Mouse (Mus musculus) c-Kit-positive CD71-positive TER-119-positive erythroid progenitor cells, embryonic 14.5 days (primary cell): ENCODE data around the gene Slc2a10.
"Not testable (repeated sequence)": the region's sequence is repeated elsewhere in the genome, so short reads cannot be mapped to it uniquely, and the experiment has no call there.

Experiments used
- DNase-seq: peaks from one replicate; pipeline ENCODE4 v3.0.0-alpha.2; 2013; ENCODE audit warnings: low spot score

Gene Slc2a10

DNA sequence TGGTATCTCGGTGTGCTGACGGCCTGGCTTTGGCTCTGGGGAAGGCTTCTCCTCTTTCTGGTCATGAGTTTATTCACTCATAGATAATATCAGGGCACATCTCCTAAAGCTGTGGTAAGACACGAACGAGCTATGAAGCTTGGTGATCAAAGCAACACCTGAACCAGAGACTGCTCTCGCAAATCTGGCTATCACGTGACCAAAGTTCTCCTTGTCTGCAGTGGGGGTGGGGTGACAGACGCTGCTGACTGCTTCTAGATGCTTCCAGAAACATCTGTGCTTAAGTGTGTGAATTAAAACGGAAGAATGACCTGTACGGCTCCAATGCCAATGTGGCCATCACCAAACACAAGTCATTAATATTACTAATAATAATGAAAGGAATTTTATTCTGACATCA is 6.1 kb downstream of the Slc2a10 start:
- DNase-seq: no peak

DNA sequence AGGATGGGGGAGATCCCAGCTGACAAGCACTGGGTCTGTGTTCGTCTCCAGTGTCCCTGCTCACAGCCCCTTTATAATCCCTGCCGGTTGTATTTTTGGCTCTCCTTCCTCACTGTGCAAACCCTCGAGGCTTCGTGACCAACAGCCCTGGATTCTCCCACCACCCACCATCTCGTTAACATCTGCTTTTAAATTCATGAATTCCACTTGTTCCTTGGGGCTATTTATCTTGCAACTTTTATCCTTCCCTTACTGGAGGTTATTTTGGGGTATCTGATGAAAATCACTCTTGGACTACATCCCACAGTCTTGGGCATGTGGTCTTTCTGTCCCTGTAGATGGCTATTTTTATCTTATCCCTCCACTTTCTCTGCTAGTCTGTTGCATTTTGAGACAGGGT is 6.9 kb downstream of the Slc2a10 start:
- DNase-seq: no peak

DNA sequence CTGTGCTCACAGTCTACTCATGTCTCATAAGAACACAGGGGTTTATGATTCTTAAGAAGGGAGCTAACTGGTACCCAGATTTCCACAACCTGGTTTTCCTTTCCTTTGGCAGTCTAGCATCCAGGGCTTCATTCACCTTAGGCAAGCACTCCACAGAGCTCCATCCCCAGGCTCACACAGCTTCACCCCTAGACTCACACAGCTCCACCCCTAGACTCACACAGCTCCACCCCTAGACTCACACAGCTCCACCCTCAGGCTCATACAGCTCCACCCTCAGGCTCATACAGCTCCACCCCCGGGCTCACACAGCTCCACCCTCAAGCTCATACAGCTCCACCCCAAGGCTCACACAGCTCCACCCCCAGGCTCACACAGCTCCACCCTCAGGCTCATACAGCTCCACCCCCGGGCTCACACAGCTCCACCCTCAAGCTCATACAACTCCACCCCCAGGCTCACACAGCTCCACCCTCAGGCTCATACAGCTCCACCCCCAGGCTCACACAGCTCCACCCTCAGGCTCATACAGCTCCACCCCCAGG is 7.4 kb downstream of the Slc2a10 start:
- DNase-seq: not testable (repeated sequence)

DNA sequence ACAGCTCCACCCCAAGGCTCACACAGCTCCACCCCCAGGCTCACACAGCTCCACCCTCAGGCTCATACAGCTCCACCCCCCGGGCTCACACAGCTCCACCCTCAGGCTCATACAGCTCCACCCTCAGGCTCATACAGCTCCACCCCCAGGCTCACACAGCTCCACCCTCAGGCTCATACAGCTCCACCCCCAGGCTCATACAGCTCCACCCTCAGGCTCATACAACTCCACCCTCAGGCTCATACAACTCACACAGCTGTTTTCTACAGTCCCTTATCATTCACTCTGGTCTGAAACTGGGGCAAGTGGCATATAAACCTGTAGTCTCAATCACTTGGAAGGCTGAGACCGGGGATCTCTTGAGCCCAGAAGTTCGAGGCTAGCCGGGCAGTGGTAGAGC is 7.9 kb downstream of the Slc2a10 start:
- peak; percentile 18 for DNase-seq

DNA sequence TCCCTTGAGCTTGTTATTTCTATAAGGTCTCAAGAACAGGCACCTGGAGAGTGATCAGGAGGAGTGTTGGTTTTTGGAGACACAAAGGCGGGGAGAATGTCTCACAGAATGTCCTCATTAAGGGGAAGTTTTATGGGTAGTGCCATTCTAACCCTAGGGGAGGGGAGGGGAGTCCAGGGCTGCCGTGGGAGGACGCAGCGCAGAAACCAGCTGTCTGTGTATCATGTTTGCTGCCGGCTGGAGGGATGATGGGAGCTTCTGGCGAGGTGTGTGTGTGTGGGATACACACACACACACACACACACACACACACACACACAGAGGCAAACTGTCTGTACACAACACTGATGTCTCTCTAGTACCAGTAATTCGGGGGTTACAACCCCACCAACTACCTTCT is 8.8 kb downstream of the Slc2a10 start:
- DNase-seq: no peak

DNA sequence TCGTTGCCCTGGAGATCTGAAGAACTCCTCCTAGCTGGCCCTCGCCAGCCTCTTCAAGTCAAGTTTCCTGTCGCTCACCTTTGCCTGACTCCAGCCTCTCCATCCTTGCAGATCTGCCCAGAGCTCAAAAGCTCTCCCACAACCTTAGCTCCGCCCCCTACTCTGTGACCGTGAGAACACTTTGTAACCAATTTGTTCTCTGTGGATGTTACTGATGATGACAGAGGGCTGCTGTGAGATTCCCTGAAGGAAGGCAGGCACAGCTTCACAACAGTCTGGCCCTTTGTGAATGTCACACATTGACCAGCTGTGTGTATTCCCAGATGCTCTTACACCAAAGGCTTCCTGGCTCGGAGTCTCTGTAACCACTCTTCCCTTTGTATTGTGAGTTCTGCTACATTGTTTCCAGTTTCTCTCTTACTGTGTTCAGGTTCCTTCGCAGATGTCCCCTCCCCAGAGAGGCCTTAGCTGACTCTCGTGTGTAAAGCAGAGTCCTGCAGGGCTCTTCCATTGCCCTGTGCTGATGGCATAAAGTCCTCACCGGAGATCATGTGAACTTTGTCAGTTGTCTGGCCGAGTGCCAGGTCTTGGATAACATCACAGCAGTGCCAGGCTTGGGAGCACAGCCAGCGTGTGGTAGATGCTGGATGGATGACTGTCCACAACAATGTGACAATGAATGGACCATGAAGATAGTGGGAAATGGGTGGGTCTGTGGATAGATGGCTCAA is 9.4 kb downstream of the Slc2a10 start:
- no peak for DNase-seq

DNA sequence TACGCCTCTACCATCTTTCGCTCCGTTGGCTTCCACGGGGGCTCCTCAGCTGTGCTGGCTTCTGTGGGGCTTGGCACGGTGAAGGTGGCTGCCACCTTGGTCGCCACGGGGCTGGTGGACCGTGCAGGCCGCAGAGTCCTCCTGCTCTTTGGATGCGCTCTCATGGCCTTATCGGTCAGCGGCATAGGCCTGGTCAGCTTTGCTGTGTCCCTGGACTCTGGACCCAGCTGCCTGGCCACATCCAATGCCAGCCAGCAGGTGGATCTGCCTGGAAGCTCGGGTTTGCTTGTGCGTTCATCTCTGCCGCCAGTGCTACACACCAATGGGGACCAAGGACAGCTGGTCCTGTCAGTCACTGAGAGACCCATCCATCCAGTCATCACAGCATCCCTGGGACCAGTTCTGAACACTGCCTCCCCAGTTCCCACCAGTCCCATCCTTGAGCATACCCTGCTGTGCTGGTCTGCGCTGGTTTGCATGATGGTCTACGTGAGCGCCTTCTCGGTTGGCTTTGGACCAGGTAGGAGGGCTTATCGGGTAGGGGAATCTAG is 11.7 kb downstream of the Slc2a10 start:
- DNase-seq: no peak

DNA sequence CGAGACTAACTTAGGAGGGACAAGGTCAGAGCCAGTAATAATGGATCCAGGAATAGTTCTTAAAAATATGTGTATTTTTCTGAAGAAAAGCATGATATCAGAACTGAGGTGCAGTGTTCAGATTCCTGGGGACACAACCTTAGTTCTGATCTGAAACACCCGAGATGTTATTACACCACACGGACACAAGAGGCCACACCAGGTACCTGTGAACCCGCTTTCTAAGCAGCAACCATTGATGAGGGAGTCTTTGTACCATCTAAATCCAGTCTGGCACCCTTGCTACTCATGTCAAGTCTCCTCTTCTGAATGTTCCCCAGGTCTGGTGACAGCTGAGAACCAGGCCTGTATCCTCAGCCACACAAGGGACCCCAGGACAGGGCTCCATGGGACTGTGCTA is 22.0 kb downstream of the Slc2a10 start:
- no peak for DNase-seq

DNA sequence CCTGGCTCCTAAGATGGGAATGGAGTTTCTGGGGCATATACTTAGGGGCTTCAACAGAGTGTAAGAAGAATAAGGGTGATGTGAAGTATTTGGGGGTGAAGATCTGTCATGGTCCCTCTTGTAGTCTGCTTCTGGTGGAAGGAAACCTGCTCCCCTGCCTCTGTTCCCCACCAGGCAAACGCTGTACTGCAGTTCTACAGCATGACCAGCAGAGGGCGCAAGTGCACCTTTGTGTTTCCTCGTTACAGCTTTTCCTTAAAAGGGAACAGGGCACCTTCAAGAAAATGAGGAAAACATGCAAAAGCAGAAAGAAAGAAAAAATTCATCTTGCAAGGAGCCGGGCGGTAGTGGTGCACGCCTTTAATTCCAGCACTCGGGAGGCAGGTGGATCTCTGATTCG is 25.5 kb downstream of the Slc2a10 start:
- DNase-seq: peak; percentile 34

DNA sequence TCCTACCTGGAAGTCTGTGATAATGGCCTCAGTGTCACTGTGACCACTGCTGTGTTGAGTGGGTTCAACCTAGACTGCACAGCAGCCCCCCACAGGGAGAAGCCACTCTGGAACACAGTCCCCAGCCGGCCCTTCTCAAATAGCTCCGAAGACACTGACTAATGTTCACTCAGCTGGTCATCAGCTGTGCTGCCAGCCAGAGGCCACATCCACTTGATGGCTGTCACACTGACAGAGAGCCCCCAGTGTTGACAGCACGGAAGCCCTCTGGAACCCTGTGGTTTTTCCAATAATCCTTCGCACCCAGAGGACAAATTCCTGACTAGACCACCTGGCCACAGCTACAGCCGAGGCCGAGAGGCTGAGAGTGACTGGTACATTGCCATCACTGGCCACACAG is 30.2 kb downstream of the Slc2a10 start:
- DNase-seq: no peak

DNA sequence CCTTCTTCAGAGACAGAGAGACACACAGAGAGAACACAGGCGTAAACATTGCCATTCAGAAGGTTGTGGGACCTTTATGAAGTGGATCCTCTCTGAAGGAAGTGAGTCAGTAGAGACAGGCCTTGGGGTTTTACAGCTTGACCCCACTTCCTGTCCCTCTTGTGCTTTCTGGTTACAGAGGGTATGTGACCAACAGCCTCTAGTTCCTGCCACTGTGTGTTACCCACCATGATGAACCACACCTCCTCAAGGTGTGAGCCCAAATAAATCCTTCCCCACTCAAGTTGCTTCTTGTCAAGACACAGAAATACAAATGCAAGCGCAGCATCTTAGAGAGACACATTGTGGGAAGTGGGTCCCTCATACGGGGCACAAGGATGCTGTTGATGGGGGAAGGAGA is 37.4 kb downstream of the Slc2a10 start:
- DNase-seq: no peak

DNA sequence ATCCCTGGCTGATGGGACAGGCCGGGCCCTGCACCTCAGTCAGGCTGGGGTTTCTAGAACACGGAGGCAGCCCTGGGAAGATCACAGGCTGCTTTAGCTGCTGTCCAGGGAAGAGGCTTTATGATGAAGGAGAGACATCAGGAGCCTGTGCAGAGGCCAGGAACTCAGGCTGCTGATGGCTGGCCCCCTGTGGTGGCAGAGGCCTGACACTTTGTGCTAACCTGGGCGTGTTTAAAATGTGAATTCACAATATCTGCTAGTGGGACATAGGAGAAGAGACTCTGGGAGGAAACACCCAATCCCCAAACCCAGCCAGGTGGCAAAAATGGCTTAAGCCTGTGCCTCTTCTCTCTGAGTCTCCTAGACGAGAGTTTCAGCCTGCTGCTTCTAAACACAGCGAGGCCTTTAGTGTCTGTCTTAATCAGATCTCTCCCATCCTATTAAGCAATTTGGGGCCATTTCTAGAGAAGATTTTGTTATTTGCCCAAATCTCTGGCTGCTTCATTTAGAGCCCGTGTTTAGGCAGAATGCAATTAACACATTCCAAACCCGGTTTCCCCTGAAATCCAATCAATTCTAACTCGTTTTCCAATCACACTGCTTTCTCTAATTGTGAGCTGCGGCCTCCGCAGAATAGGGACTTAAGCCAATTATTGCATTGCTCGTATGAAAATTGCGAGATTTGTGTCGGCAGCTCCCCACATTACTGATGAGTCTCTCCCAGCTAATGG is 39.5 kb downstream of the Slc2a10 start:
- DNase-seq: no peak

DNA sequence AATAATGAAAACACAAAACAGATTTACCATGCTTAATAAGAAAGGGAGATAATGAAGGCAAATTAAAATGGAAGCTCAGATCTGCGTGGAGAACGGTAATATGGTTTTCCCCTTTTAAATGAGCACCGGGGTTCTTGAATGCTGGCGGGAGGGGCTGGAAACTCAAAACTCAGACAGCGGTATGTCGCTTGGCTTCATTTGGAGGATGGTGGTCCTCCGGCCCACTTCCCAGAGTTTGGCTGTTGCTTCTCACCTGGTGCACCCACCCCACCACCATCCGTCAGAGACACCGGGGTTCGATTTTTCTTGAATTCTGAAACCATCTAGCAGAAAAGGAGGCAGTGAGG is 40.1 kb downstream of the Slc2a10 start:
- DNase-seq: no peak

DNA sequence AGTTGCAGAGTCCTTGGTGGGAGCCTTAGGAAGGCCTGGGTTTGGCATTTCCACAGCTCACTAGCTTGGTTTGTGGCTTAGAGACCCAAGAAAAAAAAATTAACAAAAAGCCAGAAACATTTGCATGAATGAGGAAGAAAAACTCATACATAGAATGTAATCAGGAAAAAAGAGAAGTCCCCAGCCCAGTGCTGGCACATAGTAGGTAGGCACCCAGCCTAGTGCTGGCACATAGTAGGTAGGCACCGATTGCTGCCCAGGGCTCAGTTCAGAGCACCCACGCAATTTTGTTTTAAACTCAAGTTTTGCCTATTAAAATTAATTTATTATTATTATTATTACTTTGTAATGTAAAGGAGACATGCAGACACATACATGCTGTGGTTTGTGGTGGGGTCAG is 42.1 kb downstream of the Slc2a10 start:
- DNase-seq: no peak

DNA sequence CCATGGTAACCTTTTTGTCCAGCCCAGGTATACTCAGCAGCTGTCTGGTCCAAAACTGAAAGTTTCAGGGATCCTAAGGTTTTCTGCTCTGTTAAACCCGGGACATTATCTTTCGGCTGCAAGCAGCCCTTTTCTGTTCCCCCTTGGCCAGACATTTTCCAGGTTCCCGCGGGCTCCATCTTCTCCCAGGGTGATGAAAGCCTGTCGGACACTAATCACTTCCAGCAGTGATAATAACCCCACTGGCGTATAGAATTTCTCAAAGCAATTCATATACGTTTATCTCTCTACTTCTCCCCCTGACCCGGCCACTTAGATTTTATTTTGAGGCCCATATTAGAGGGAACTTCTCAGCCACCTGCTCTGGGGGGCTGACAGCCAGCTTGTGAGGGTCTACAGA is 42.8 kb downstream of the Slc2a10 start:
- DNase-seq: no peak

DNA sequence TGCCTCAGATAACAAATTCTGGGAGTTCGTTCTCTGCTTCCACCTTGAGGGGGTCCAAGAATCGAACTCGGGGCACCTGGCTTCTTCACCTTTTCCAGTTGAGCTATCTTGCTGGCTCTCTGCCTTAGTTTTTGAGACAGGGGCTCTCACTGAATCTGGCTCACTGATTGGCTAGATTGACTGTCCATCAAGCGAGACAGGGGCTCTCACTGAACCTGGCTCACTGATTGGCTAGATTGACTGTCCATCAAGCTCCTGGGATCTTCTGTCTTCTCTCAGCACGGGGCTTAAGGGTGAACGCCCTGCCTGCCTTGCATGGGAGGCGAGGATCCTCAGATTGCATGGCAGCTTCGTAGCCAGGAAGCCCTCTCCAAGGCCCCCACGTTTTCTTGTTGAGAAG is 43.8 kb downstream of the Slc2a10 start:
- peak; percentile 29 for DNase-seq

DNA sequence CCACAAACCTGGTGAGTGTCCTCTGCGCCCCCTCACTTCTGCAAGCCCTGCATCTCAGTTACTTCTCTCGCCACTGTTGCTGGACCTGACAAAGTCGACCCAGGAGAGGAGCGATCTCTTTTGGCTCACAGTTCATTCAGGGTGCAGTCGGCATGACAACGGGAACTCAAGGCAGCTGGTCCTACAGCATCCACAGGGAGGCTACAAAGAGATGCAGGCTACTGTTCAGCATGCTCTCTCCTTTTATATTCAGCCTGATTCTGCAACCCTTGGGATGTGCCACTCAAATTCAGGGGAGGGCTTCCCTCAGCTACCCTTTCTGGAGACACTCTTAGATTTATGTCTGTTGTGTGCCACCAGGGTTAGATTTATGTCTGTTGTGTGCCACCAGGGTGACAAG is 45.0 kb downstream of the Slc2a10 start:
- DNase-seq: no peak

DNA sequence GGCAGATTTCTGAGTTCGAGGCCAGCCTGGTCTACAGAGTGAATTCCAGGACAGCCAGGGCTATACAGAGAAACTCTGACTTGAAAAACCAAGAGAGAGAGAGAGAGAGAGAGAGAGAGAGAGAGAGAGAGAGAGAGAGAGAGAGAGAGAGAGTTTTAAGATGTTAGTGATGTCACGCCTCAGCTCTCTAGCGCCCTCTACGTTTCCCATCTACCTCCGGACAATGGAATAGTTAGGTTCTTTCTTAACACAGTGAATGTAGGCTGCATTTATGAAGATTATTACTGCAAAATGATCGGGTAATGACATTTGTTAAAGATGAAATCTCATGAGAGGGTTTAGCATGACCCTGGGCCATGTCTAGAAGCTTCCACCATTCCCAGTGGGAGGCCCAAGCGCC is 46.8 kb downstream of the Slc2a10 start:
- not testable (repeated sequence) for DNase-seq

DNA sequence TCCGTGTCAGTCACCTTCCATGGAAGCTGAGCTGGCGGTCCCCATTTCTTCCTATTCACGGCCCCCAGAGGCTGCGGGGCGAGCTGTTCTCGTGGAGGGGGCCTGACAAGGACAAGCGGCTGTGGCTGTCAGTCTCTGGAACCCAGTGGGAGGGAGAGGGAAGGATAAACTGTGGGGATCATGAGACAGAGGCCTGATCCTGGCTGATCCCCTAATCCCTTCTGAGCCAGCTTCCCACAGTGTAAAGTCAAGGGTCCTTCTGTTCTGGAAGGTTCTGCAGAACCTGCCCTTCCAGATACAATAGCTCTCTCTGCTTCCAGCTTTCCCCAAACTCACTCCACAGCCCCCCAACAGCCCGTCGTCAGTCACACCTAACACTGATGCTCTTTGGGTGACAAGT is 50.5 kb downstream of the Slc2a10 start:
- no peak for DNase-seq

DNA sequence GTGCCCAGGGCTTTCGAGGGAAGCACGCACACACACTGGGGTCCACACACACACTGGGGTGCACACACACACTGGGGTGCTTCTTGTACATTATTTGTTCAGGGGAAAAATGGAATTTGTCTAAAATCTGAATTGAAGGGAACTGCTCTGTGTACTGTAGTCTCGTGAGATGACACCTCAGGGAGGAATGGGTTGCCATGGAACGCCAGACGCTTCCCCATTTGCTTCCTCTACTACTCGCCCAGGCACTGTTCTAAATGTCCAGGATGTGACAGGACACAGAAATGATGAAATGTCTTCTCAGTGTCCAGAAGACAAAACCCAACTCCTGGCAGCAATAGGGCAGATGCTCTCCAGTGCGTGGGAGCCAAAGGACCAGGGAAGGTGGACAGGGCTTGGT is 53.7 kb downstream of the Slc2a10 start:
- DNase-seq: no peak

DNA sequence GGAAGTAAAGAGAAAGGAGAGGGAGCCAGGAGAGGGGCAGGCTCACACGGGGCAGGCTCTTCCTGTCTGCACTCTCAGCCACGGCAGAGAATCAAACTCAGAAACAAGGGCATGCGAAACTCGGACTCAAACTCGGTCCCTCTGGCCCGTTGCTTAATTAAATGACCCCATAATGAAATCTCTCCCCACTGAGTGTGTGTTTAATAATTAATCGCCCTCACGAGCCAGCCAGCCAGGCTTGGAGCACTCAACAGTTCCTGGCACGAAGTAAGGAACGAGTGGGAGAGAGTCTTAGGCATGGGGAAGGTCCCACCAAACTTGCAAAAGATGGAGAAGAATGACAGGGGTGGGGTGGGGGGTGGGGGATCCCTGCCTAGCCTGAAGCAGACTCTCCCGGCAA is 55.3 kb downstream of the Slc2a10 start:
- no peak for DNase-seq

DNA sequence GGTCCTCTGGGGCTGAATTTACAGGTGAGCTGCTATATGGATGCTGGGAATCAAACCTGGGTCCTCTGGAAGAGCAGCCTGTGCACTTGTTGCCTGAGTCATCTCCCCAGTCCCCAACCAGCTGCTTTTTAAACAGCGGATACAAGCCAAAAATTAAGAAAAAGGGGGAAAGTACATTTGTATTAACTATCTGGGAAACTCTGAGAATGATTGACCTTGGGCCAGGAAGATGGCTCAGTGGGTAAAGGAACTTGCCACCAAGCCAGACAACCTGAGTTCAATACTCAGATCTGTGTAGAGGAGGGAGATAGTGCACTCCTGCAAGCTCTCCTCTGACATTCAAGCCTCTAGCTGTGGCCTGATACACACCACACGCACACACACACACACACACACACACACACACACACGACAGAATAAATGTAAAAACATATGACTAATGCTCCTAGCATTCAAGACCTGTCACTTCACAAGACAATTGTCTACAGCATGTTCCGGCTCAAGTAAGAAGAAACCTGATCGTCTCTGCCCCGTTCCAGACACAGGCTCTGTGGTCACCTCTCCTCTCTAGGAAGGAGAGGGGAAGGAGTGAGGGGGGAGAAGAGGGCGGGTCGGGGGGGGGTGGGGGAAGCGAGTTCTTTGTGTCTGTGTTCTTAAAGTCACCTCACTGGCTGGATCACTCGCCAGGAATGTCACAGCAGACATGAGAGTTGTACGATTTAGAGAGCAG is 56.1 kb downstream of the Slc2a10 start:
- no peak for DNase-seq

DNA sequence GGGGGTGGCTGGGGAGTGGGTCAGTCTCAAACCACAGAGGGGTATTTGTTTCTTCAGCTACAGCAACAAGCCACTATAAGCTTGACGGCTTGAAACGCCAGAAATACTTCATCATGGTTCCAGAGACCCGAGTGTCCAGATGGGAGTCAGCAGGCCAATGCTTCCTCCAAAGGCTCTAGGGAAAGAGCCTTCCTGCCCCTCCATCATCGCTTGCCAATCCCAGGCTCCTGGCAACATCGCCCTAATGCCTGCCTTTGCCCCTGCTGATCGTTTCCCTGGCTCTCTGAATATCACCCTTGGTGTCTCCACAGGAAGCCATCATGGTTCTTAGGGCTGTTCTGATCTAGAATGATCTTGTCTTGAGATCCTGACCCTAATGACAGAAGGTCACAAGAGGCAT is 58.3 kb downstream of the Slc2a10 start:
- no peak for DNase-seq
